Mouse (Mus musculus): ENCODE data around the gene Pex11a. TPM values are rescaled to one million over a fixed set of nuclear protein-coding genes. Genes with fewer than 3 reads are reported as not detected.

Pex11a gene
- polyA plus RNA-seq, 1 experiment from 2014 or later, result 8.3 TPM

- Histone ChIP-seq H3K27ac (replicated peaks; ENCODE audit: low read depth, low read length) (no peak within 1 kb of the TSS), H3K4me3 (ENCODE audit: low read depth, low read length) (no peak within 1 kb of the TSS), H3K27me3 (ENCODE audit: control insufficient read depth, insufficient read depth, low read length) (no peaks in the 10 kb centered on the region; the same call in 1 of the 2 replicates), H3K9ac (replicated peaks; ENCODE audit: low read length) (no peak within 1 kb of the TSS), H3K9me3 (replicated peaks; ENCODE audit: control insufficient read depth, low read length) (no peaks in the 10 kb centered on the region), H3K4me2 (ENCODE audit: low read depth, low read length) (no peak within 1 kb of the TSS), H3K4me1 (ENCODE audit: control insufficient read depth, insufficient read depth, low read length) (no peaks in the 10 kb centered on the region), H3K36me3 (replicated peaks; ENCODE audit: control insufficient read depth, insufficient read depth, low read depth, low read length) (no peaks in the 10 kb centered on the region)
- WGBS, result 56% methylated on average over 4 of the region's 4 CpGs
- DNase-seq (ENCODE audit: low spot score), result no peak
- ATAC-seq (replicated peaks; ENCODE audit: insufficient number of reproducible peaks, low FRiP score, low TSS enrichment, low read depth), result no peak
These were observed 10.3 kb downstream of the Pex11a start, which contains the start of gene Plin1 for GRCm38 (mm10) chr7:79732622-79733021. Gene Plin1, minus strand, starts transcription at chr7:79732903.

DNA sequence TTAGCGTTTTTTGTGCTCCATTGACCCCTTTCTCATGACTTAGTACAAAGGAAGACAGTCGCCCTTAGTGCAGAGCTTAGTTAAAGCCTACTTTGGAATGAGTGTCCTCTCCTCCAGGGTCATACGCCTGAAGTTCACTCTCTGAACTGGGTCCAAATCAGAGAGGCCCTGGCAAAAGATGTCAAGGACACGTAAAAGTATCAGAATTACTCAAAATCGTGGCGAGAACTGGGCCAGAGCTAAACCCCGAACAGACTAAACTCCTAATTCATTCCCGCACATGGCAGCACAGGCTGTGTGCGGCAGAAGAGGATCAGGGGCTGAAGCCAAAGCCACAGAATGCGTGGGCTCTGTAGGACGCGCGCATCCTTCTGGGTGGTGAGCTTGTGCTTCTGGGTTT, 11.5 kb downstream of the Pex11a start:
- H3K27ac ChIP-seq (replicated peaks; ENCODE audit: low read depth, low read length), result no peak overlapping the region
- H3K9ac ChIP-seq (replicated peaks; ENCODE audit: low read length), result no peak overlapping the region
- H3K9me3 ChIP-seq (replicated peaks; ENCODE audit: control insufficient read depth, low read length), result no peaks in the 10 kb centered on the region
- H3K4me2 ChIP-seq (ENCODE audit: low read depth, low read length), result no peak overlapping the region
- WGBS, result 78% methylated on average over 13 of the region's 13 CpGs
- ATAC-seq (replicated peaks; ENCODE audit: insufficient number of reproducible peaks, low FRiP score, low TSS enrichment, low read depth) (no peak), DNase-seq (ENCODE audit: low spot score) (no peak)
- no peaks in the 10 kb centered on the region; the same call in 1 of the 2 replicates for H3K27me3 ChIP-seq (ENCODE audit: control insufficient read depth, insufficient read depth, low read length)
- no peaks in the 10 kb centered on the region for H3K4me1 ChIP-seq (ENCODE audit: control insufficient read depth, insufficient read depth, low read length)
- H3K36me3 ChIP-seq (replicated peaks; ENCODE audit: control insufficient read depth, insufficient read depth, low read depth, low read length), result no peaks in the 10 kb centered on the region
- no peak overlapping the region for H3K4me3 ChIP-seq (ENCODE audit: low read depth, low read length)

- Histone ChIP-seq H3K4me3 (ENCODE audit: low read depth, low read length) (no peak overlapping the region), H3K9ac (replicated peaks; ENCODE audit: low read length) (no peak overlapping the region), H3K4me2 (ENCODE audit: low read depth, low read length) (no peak overlapping the region), H3K36me3 (replicated peaks; ENCODE audit: control insufficient read depth, insufficient read depth, low read depth, low read length) (no peaks in the 10 kb centered on the region), H3K27ac (replicated peaks; ENCODE audit: low read depth, low read length) (no peak overlapping the region), H3K27me3 (ENCODE audit: control insufficient read depth, insufficient read depth, low read length) (no peaks in the 10 kb centered on the region; the same call in 1 of the 2 replicates), H3K4me1 (ENCODE audit: control insufficient read depth, insufficient read depth, low read length) (no peaks in the 10 kb centered on the region), H3K9me3 (replicated peaks; ENCODE audit: control insufficient read depth, low read length) (no peaks in the 10 kb centered on the region)
- DNase-seq (ENCODE audit: low spot score) (peak; percentile 42), ATAC-seq (replicated peaks; ENCODE audit: insufficient number of reproducible peaks, low FRiP score, low TSS enrichment, low read depth) (no peak; the same call in 1 of the 2 replicates)
- WGBS, result 65% methylated on average over 11 of the region's 11 CpGs
These were observed 13.1 kb downstream of the Pex11a start for GRCm38 (mm10) chr7:79729743-79730370.

- Histone ChIP-seq H3K27me3 (ENCODE audit: control insufficient read depth, insufficient read depth, low read length) (no peaks in the 10 kb centered on the region; the same call in 1 of the 2 replicates), H3K27ac (replicated peaks; ENCODE audit: low read depth, low read length) (no peak overlapping the region), H3K4me3 (ENCODE audit: low read depth, low read length) (no peak overlapping the region), H3K36me3 (replicated peaks; ENCODE audit: control insufficient read depth, insufficient read depth, low read depth, low read length) (no peaks in the 10 kb centered on the region), H3K9me3 (replicated peaks; ENCODE audit: control insufficient read depth, low read length) (no peaks in the 10 kb centered on the region), H3K4me1 (ENCODE audit: control insufficient read depth, insufficient read depth, low read length) (no peaks in the 10 kb centered on the region), H3K4me2 (ENCODE audit: low read depth, low read length) (no peak overlapping the region), H3K9ac (replicated peaks; ENCODE audit: low read length) (no peak overlapping the region)
- DNase-seq (ENCODE audit: low spot score) (peak; percentile 80), ATAC-seq (replicated peaks; ENCODE audit: insufficient number of reproducible peaks, low FRiP score, low TSS enrichment, low read depth) (no peak)
- WGBS, result 4% methylated on average over 8 of the region's 8 CpGs
These were observed 13.8 kb downstream of the Pex11a start for GRCm38 (mm10) chr7:79729169-79729568.

DNA sequence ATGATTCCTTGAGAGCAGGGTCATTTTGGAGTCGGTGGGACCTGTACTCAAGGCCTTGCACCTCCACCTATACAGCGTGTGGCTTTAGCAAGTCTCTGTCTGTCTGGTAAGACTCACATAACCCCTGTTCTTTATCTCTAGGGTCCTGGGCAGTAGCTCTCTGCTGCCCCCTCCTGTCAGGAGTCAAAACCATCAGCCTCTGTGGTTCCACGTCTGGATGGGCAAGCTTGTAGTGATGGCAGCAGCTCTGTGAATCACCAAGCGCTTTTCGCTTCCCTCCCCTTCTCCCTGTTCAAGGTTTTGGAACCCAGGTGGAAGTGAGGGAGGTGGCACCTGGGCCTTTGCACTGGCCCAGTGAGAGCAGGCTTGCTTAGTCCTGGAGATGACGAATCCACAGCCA, 14.7 kb downstream of the Pex11a start:
- no peaks in the 10 kb centered on the region for H3K36me3 ChIP-seq (replicated peaks; ENCODE audit: control insufficient read depth, insufficient read depth, low read depth, low read length)
- H3K4me1 ChIP-seq (ENCODE audit: control insufficient read depth, insufficient read depth, low read length), result no peaks in the 10 kb centered on the region
- H3K9ac ChIP-seq (replicated peaks; ENCODE audit: low read length), result no peak overlapping the region
- no peak overlapping the region for H3K27ac ChIP-seq (replicated peaks; ENCODE audit: low read depth, low read length)
- H3K4me2 ChIP-seq (ENCODE audit: low read depth, low read length), result no peak overlapping the region
- no peak overlapping the region for H3K4me3 ChIP-seq (ENCODE audit: low read depth, low read length)
- no peaks in the 10 kb centered on the region for H3K9me3 ChIP-seq (replicated peaks; ENCODE audit: control insufficient read depth, low read length)
- peak; percentile 80 for DNase-seq (ENCODE audit: low spot score)
- ATAC-seq (replicated peaks; ENCODE audit: insufficient number of reproducible peaks, low FRiP score, low TSS enrichment, low read depth), result 0 out of 2 replicates have a peak, but pooled peaks have one; percentile 10
- WGBS, result 23% methylated on average over 6 of the region's 6 CpGs
- no peaks in the 10 kb centered on the region; the same call in 1 of the 2 replicates for H3K27me3 ChIP-seq (ENCODE audit: control insufficient read depth, insufficient read depth, low read length)

- WGBS, result 29% methylated on average over 2 of the region's 2 CpGs
- no peaks in the 10 kb centered on the region for H3K9me3 ChIP-seq (replicated peaks; ENCODE audit: control insufficient read depth, low read length)
- no peak overlapping the region for H3K4me2 ChIP-seq (ENCODE audit: low read depth, low read length)
- no peaks in the 10 kb centered on the region; the same call in 1 of the 2 replicates for H3K27me3 ChIP-seq (ENCODE audit: control insufficient read depth, insufficient read depth, low read length)
- no peaks in the 10 kb centered on the region for H3K36me3 ChIP-seq (replicated peaks; ENCODE audit: control insufficient read depth, insufficient read depth, low read depth, low read length)
- H3K4me1 ChIP-seq (ENCODE audit: control insufficient read depth, insufficient read depth, low read length), result no peaks in the 10 kb centered on the region
- no peak overlapping the region for H3K27ac ChIP-seq (replicated peaks; ENCODE audit: low read depth, low read length)
- ATAC-seq (replicated peaks; ENCODE audit: insufficient number of reproducible peaks, low FRiP score, low TSS enrichment, low read depth) (no peak), DNase-seq (ENCODE audit: low spot score) (peak; percentile 75)
- H3K4me3 ChIP-seq (ENCODE audit: low read depth, low read length), result no peak overlapping the region
- H3K9ac ChIP-seq (replicated peaks; ENCODE audit: low read length), result no peak overlapping the region
These were observed 15.8 kb downstream of the Pex11a start for GRCm38 (mm10) chr7:79727091-79727490.

GRCm38 (mm10) chr7:79721386-79721977, 21.4 kb downstream of the Pex11a start:
- Histone ChIP-seq H3K4me3 (ENCODE audit: low read depth, low read length) (peak overlapping the region; percentile 64), H3K27ac (replicated peaks; ENCODE audit: low read depth, low read length) (no peak overlapping the region), H3K4me2 (ENCODE audit: low read depth, low read length) (peak overlapping the region; percentile 93), H3K36me3 (replicated peaks; ENCODE audit: control insufficient read depth, insufficient read depth, low read depth, low read length) (no peaks in the 10 kb centered on the region), H3K9ac (replicated peaks; ENCODE audit: low read length) (peak overlapping the region; percentile 86), H3K9me3 (replicated peaks; ENCODE audit: control insufficient read depth, low read length) (no peaks in the 10 kb centered on the region), H3K27me3 (ENCODE audit: control insufficient read depth, insufficient read depth, low read length) (no peaks in the 10 kb centered on the region; the same call in 1 of the 2 replicates), H3K4me1 (ENCODE audit: control insufficient read depth, insufficient read depth, low read length) (no peaks in the 10 kb centered on the region; the same call in 1 of the 2 replicates)
- WGBS, result under 1% methylated on average over 45 of the region's 48 CpGs
- peak; percentile 68 for ATAC-seq (replicated peaks; ENCODE audit: insufficient number of reproducible peaks, low FRiP score, low TSS enrichment, low read depth)
- DNase-seq (ENCODE audit: low spot score), result peak; percentile 70

All from embryonic facial prominence, embryonic 11.5 days (tissue).